Mouse (Mus musculus) ovary, postnatal 10 days (tissue): ENCODE measurements at regions not wholly inside any gene's neighbourhood (a gene's known extent, or its start where the extent isn't known, plus 50 kb on each side); places are given as distances from the start of the nearest gene placed in this dataset.

Experiments
- DNase-seq: peaks from one replicate; pipeline ENCODE4 v3.0.0; 2022; ENCODE audit warnings: low spot score

DNA sequence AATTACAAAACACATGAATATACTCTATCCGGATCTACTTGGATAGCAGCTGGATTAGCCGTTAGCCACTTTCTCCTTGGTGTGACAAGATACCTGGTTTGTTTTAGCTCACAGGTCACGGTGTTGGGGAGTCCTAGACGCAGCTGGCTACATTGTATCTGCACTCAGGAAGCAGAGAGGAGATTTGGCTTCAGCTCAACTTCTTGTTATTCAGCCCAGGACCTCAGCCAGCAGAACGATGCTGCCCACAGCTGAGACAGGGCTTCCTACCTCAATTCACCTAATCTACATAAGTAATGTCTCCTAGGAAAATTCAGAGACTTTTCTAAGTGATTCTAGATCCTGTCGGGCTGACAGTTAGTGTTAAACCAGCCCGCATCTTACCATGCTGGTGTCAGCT, 289.4 kb downstream of the 3100002H09Rik start:
- no peak for DNase-seq

GRCm38 (mm10) chr4:124317042-124317441, 293.6 kb downstream of the 3100002H09Rik start:
- DNase-seq: no peak

GRCm38 (mm10) chr4:124311657-124312056, 298.9 kb downstream of the 3100002H09Rik start:
- no peak for DNase-seq

DNA sequence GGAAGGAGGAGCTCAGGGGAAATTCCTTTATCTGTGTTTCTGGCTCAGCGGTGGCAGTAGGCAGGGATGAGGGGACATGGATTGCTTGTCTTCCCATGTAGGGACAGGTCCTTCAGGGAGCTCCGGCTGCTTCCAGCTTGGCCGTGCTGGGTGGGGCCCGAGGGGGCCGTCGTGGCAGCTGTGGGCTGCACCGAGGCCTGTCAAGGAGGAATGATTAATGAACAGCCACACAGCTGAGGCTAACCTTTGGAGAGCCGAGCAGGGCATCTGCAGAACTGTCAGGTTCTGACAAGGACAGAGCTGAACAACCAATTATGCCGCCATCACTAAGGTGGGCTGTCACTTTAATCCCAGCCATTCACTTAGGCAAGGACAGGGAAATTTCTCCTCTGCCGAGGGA, 300.0 kb downstream of the 3100002H09Rik start:
- DNase-seq: no peak

DNA sequence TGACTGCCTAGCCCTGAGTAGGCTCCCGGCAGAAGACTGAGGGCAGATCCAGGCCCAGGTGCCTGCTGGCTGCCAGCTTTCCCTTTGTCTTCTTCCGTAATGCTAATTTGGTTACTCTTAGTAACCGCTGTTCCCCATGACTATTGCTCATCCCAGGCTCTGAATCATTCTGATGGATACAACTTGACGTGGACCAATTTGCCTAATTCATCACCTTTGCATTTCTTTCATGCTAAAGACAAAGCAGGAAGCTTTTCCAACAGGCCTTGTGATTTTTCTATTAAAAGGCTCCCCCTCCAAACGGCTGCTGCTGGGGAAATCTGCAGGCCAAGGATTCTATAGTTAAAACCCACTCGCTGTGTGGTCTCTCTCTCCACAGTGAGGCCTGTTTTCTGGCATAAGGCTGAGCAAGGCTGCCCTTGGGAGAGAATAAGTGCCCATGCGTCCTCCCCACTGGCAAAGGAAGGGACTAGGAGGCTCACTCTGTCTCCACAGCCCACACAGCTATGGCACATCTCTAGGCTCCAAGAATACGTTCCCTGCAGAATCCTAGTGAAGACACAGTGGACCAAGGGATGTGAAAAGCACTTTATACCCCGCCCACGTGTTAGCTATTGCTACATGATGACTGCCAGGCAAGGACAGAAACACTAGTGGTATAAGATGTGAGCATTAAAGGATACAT, 304.6 kb downstream of the 3100002H09Rik start:
- DNase-seq: no peak

DNA sequence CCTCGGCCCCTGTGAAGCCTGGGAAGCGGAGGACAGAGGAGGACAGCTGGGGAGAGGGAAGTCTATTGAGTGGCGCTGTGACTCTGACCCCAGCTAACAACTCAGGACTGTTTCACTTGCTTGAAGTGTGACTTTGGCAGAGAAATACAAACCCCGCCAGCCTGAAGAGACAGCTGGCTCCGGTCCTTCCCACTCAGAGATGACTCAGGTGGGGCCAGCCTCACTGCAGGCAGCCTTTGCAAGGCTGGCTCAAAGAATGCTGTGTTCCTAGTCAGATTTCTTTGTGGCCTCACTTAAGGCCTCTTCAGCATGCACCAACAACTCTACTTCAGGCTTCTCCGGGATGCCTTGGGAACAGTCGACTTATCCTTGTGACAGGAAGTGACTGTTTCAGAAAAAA, 307.7 kb downstream of the 3100002H09Rik start:
- DNase-seq: no peak

DNA sequence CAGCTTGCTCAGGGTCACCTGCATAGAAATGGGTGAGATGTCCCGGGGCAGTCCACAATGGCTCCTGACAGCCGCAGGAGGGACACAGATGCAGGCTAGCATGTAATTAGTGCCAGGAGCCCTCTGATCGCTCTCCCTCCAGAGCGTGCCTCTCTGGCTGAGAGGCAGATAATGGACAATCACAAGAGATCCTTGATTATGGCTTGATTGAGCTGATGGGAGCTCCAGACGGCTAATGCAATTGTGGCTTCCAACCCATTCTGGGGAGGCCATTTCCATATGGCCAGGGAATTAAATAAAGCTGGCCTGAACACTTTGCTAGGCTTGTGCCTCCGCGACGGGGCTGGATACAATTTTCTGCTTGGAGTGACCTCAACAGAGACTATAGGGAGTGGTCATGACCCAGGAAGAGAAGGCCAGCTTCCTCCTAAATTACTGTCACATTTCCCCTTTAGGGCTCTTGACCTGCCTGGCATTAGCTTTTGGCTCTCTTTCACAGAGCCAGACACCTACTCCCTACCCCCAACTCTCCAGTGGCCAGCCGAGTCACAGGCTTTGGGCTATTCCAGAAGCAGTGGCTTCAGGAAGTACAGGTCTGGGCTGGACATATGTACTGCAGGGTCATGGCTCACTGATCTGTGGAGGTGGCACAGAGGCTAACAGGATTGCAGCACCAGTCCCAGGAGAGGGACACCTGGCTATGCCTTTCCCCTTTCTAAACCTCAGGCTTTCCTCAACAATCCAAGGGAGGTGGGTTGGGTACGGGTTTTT, 311.8 kb downstream of the 3100002H09Rik start:
- DNase-seq: no peak

- no peak for DNase-seq
Observed at GRCm38 (mm10) chr4:124292254-124292653, 318.3 kb downstream of the 3100002H09Rik start.

GRCm38 (mm10) chr4:124291767-124292166, 318.8 kb downstream of the 3100002H09Rik start:
- DNase-seq: no peak

DNA sequence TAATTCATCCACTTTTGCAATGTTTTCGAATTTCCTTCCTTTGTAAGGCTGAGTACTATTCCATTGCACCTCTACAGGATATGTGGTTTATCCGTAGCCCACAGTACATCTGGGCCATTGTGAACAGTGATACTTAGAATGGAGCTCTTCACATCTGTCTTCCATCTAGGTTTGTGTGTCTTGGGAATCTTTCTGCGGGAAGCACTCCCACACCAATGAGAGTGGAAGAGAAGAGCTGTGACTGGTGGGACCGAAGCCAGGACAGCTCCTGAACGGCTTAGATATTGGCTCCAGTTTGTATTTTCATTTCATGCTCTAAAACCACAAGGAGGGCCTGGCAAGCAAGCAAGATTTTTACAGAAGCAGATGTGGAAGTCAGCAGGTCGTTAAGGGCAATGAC, 323.1 kb downstream of the 3100002H09Rik start:
- DNase-seq: no peak

- DNase-seq: no peak
Observed at GRCm38 (mm10) chr4:124278681-124279080, 331.9 kb downstream of the 3100002H09Rik start.

- no peak for DNase-seq
Observed at GRCm38 (mm10) chr4:124277456-124278181, 333.0 kb downstream of the 3100002H09Rik start.

DNA sequence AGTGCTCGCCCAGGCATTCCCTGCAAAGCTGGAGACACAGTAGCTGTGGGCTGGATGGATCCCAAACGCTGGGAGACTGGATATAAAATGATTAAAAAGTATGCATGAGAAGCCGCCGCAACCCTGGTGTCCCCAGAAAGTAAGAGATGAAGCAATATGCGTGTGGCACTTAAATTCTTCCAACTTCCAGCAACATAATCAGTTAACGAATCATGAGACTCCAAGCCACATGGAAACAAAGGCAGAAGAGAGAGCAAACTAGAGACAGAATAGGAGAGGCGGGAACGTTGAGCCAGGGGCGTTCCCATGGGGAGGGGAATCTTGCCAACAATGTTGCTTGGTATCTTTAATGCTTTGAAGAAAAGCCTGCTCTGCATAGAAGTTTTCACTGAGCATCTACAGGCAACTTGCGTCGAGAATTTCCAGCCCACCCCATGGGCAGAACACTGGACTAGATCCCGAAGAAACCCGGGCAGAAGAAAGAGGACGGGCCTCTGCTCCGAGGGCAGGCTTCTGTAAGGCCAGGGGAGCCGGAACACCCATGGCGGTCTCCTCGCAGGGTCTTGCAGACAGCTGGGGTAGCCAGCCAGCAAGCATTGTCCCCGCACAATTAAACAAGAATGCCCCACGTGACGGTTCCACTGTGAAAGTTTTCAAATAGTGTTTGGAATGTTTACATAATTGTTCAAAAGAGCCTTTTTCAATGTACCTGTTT, 333.7 kb downstream of the 3100002H09Rik start:
- no peak for DNase-seq

DNA sequence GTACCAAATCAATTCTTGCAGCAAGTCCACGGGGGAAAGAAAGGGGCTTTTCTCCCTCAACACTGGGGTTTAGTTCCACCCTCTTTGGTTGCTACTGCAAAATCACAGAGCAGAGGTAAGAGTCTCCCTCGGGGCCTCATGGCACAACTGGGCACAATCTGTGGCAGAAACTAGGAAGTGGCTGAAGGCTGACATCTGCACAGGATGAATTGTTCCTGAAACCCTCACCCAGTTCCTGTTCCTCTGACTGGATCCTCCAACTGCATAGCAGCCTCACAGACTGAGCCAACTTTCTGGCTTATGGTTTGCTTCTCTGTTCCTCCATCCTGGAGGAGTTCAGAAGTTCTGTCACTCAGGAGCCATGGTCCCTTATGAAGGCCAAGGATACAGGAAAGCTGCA, 338.6 kb downstream of the 3100002H09Rik start:
- DNase-seq: no peak

GRCm38 (mm10) chr4:124268404-124268803, 342.2 kb downstream of the 3100002H09Rik start:
- no peak for DNase-seq

DNA sequence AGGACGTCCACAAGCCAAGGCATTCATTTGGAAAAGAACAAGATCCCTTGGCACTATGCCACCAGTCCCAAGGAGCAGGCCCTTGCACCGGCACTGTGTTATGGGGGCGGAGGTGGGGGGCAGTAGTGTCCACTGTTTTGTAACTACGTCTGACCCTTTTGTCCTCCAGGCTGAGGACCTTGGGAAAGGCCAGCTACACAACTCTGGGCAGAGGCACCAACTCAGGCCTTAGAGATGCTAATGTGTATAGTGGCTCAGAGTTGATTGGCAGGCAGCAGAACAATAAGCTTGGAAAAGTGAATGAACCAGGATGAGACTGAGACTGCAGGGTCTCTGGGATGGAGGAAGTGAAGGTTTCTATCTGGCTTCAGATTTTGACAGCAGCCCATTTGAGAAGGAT, 344.0 kb downstream of the 3100002H09Rik start:
- no peak for DNase-seq

GRCm38 (mm10) chr4:124265527-124265926, 345.1 kb downstream of the 3100002H09Rik start:
- no peak for DNase-seq

GRCm38 (mm10) chr4:124257006-124257405, 339.2 kb upstream of the 4930535I16Rik start:
- no peak for DNase-seq

DNA sequence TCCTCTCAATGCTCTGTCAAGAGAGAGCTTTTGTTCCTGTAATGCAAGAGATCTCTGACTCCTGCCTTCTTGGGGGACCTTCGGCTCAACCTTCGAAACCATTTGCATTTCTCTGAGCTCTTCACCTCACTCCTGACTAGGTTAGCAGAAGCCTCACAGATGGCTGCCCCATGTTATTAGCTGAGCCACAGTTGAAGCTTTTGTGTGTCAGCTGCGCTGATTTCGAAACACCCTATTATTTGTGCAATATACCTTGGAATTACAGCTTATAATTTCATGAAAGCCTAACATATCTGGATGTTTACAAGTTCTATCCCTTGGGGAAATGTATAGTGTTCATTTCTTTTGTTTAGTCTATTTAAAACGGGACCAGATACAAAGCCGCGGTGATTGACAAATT, 338.7 kb upstream of the 4930535I16Rik start:
- DNase-seq: no peak

- no peak for DNase-seq
Observed at GRCm38 (mm10) chr4:124255183-124255543, 337.3 kb upstream of the 4930535I16Rik start.

- DNase-seq: no peak
Observed at GRCm38 (mm10) chr4:124254446-124255182, 336.8 kb upstream of the 4930535I16Rik start.

DNA sequence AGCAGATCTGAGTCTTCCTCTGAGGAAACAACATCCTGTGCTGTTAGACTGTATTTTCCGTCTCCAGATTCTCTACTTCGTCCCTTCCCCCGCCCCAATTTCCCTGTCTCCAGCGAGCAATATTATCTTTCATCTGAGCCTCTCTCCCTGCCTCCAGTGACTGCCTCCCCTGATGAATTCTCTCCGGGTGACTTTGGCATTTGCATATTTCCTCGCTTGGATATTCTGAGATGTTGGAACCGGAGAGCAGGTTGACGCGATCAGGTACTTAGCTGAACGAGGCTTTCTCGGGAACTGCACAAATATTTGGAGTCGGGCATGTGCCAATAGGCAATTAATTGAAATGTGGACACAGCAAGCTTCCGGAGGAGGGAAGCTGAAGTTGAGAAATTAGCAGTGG, 323.8 kb upstream of the 4930535I16Rik start:
- no peak for DNase-seq
